Mouse (Mus musculus) lung, adult 2 months (tissue): Measurements from ENCODE around the gene S100a3. TPM values are rescaled to one million over a fixed set of nuclear protein-coding genes. Genes with fewer than 3 reads are reported as not detected.

Experiments
- DNase-seq: peaks from one replicate; pipeline ENCODE4 v3.0.0; 2022
- H3K4me1 ChIP-seq: fragments of 200-500 bp; 2 replicates; pipeline ENCODE4 v1.6.1; 2011; ENCODE audit warnings: low read length; ENCODE audit not compliant: control insufficient read depth, insufficient read depth
- H3K4me3 ChIP-seq: fragments of 200-500 bp; replicated peaks from 2 replicates; pipeline ENCODE3; 2011; ENCODE audit warnings: low read depth, mild to moderate bottlenecking, control low read depth, low read length; ENCODE audit errors: extremely low read depth
- CTCF ChIP-seq: fragments of 200-500 bp; IDR thresholded peaks from 2 replicates; pipeline ENCODE4 v1.5.1; 2011; ENCODE audit warnings: mild to moderate bottlenecking, low read length, control low read depth; ENCODE audit not compliant: insufficient read depth
- POLR2A ChIP-seq: fragments of 200-500 bp; IDR thresholded peaks from 2 replicates; pipeline ENCODE4 v1.6.1; 2011; ENCODE audit warnings: low read depth, mild to moderate bottlenecking, control low read depth, low read length, borderline replicate concordance; ENCODE audit errors: extremely low read depth
- WGBS: fragments of 180-500 bp; shearing (Covaris S2); methylation state at CpG from one replicate; pipeline ENCODE4 v1.1.7; 2018; 5-methylcytosine and 5-hydroxymethylcytosine counted together
- polyA plus RNA-seq: library from polyadenylated mRNA; depleted of rRNA; stranded (reverse); fragments of >200 nt; gene quantifications from 2 replicates; pipeline ENCODE4 v1.2.3, GENCODE M21; 2012; rRNA removed

Gene S100a3
- polyA plus RNA-seq, 1 experiment: 2.3 TPM

DNA sequence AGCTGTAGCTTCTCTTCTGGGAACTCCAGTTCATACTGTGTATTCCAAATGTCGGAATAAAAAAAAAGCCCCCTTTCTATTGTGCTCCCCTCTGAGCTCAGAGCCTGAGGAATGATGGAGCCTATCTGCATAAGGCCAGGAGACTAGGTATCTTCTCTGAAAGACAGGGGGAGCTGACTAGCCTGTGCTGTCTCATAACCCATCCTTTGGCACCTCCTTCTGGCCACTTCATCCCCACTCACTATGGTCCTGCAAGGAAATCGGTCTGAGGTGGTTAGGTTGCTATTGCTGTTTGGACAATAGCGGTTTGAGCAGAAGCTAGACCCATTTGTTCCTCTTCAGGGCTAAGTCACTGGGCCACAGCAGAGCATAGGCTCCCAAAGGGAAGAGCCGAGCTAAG, 67.4 kb downstream of the S100a3 start:
- H3K4me3 ChIP-seq: no peak overlapping the region
- no peak for DNase-seq
- 56% methylated on average over 4 of the region's 4 CpGs for WGBS
- TF ChIP-seq POLR2A: no peak
- TF ChIP-seq CTCF: peak; percentile 51
- no peaks in the 10 kb centered on the region; the same call in 1 of the 2 replicates for H3K4me1 ChIP-seq

DNA sequence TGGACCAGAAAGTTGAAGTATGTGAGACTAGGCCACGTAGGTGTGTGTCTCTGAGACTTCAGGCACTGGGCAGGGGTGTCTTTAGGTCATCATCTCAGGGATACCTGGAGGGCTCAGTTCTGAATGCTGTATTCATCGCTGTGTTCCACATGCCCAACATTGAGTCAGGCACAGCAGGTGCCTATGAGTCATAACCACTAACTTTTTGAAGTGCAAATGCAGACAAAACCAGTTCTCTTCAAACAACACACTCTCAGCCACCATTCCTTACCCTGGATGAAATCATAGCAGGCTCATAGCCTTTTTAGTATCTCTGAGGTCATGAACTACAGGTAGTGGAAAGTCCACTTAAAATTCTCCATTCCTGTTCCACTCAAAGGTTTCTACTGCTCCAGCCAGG, 68.9 kb downstream of the S100a3 start:
- 68% methylated on average over 2 of the region's 2 CpGs for WGBS
- H3K4me3 ChIP-seq: no peak overlapping the region
- TF ChIP-seq CTCF: no peak
- TF ChIP-seq POLR2A: no peak

DNA sequence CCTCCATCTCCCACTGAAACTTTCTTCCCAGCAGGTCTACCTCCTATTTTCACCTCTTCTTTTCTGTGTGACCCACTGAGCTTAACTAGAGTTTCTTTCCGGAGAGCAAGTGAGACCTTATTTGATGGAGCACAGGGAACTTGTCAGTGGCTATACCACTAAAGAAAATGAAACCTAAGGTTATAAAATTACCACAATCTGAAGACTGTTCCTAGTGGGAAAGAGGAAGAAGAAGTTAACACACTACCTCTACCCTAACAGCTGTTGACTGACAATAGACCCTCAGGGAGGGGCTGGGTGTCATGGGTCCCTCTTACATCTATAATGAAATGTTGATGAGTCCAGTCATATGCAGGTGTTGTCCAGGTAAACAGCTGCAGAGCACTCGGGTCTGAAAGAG, 71.6 kb downstream of the S100a3 start:
- H3K4me1 ChIP-seq: no peaks in the 10 kb centered on the region
- no peak overlapping the region for H3K4me3 ChIP-seq
- TF ChIP-seq POLR2A (no peak), CTCF (no peak)
- 75% methylated on average over 2 of the region's 2 CpGs for WGBS
- DNase-seq: no peak

More for the DNA sequence above, 68.9 kb downstream of the S100a3 start:
- no peaks in the 10 kb centered on the region; the same call in 1 of the 2 replicates for H3K4me1 ChIP-seq
- no peak for DNase-seq

DNA sequence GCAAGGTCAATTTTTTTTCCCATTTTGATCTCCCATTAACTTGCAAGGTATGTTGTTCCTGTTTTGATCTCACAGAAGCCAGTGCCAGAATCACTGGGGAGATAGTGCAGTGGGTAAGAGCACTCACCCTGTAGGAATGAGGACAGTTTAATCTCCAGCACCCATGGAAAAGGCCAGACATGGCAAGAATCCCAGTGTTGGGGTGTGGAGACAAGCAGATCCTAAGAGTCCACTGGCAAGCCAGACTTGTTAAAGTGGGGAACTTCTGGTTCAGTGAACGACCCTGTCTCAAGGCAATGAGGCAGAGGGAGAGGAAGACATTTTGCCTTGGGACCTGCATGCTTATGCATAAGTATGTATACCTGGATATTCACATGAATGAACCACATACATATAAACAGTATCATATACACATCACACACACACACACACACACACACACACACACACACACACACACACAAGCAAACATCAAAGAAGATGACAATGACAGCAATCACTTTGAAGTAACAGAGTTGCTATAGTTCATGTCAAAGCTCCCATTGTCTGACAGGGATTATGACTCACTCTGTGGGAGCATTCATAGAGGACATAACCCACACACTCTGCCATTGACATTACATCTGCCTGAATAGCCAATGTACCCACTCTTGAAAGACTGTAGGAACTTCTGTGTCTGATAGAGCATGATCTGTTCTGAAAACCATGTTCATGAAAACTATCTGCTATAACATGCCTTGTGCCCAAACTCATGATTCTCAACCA, 78.3 kb downstream of the S100a3 start:
- no peak for DNase-seq
- no peak overlapping the region for H3K4me3 ChIP-seq
- H3K4me1 ChIP-seq: no peaks in the 10 kb centered on the region
- TF ChIP-seq POLR2A (no peak), CTCF (no peak)
- 56% methylated on average over 1 of the region's 1 CpGs for WGBS

DNA sequence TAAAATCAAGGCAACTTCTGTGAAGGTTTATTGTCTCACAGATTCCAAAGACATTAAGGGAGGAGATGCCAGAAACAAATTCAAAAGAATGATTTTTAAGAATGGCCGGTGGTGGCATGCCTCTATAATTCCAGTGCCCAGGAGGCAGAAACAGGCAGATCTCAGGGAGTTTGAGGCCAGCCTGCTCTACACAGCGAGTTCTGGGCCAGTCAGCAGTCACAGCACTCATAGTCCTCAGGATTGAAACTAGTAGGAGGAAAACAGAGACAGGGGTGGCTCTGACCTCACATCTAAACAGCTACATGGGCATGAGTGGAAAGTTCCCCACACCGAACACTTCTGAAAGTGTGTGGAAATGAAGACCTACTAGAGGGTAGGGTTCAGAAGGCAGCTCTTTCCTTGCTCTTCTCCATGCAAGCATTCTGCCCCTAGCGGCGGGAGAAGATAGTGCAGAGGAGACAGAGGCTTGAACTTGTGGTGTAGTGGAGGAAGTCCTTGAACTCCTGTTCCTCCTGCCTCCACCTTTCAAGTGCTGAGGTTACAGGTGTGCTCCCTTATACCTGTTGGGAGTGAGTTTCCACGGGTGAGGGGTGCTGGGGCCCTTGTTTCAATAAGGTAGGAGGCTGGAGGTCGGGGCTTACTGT, 79.3 kb downstream of the S100a3 start:
- H3K4me3 ChIP-seq: no peak overlapping the region
- 56% methylated on average over 7 of the region's 7 CpGs for WGBS
- TF ChIP-seq CTCF (peak; percentile 76), POLR2A (no peak)
- no peaks in the 10 kb centered on the region for H3K4me1 ChIP-seq
- DNase-seq: no peak

DNA sequence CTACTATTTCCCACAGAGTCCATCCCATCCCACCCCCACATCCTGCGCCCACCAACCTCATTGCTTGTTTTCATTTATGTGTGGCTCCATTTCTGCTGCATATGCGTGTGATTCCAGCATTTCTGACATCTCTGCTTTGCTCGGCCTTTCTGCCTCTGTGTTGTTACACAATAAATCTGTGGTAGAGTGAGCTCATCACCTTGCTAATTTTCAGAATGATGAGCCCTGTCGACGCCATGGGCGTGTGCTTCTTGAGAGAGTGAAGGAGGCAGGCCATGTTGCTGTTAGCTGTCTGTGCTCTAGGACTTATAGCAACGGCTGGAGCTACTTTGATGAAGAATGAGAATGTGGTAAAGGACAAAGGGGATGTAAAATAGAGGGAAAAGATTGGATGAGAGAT, 80.6 kb downstream of the S100a3 start:
- H3K4me3 ChIP-seq: no peak overlapping the region
- TF ChIP-seq CTCF: no peak
- TF ChIP-seq POLR2A: no peak
- no peaks in the 10 kb centered on the region for H3K4me1 ChIP-seq
- DNase-seq: no peak
- 79% methylated on average over 7 of the region's 7 CpGs for WGBS

DNA sequence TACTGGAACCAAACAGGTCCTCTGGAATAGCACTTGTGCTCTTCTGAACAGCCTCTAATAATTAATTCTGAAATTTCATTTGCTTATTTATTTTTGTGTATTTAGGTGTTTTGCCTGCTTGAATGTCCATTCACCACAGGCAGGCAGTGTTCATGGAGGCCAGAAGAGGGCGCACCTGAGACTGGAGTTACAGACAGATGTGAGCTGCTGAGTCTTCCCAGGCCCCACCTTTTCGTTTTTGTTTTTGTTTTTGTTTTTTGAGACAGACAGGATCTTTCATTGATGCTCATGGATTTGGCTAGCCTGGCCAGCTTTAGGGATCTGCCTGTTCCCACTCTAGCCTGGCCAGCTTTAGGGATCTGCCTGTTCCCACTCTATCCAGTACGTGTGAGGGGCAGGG, 83.8 kb downstream of the S100a3 start:
- no peak overlapping the region for H3K4me3 ChIP-seq
- peak; percentile 57 for DNase-seq
- WGBS: 36% methylated on average over 3 of the region's 3 CpGs
- TF ChIP-seq POLR2A (no peak), CTCF (peak; percentile 74)
- no peaks in the 10 kb centered on the region for H3K4me1 ChIP-seq

DNA sequence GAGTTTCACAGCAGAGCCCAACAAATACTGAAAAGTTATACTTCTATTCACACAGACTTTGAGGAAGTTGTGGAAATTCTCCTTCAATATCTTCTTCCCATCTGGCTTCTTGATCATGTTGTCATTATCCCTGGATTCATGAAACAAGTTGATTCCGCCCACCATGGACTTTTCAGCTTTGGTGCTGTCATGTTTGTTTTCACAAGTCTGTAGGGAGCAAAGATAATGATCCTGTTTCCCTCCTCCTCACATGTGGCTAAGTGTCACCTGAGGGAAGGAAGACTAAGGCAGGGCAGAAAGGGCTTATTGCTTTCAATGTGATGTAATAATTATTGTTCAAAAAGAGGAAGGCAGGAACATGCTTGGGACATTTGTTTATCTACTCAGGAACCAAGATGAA, 86.9 kb downstream of the S100a3 start:
- Histone ChIP-seq H3K4me3 (no peak overlapping the region), H3K4me1 (no peaks in the 10 kb centered on the region)
- DNase-seq: no peak
- TF ChIP-seq CTCF: no peak
- TF ChIP-seq POLR2A: no peak
- WGBS: 61% methylated on average over 1 of the region's 1 CpGs

DNA sequence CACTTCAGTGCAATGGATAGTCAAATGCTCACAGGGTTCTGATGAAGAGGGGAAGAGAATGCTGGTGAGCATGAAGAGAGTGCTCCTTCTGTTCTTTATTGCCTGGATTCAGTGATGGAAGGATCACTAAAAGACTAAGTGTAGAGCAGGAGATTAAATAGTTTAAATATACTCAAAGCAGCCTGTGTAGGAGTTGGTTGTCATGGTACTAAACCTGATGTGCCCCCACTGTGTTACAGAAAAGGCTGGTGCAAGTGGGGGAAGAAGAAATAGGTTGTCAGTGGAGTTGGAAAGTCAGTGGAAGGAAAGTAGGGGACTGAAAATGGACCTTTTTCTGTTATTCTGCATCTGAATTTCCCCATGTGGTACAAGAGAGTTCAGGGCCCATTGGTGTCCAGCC, 88.6 kb downstream of the S100a3 start:
- H3K4me3 ChIP-seq: no peak overlapping the region
- TF ChIP-seq POLR2A (no peak), CTCF (no peak)
- no peak for DNase-seq
- no peaks in the 10 kb centered on the region for H3K4me1 ChIP-seq

DNA sequence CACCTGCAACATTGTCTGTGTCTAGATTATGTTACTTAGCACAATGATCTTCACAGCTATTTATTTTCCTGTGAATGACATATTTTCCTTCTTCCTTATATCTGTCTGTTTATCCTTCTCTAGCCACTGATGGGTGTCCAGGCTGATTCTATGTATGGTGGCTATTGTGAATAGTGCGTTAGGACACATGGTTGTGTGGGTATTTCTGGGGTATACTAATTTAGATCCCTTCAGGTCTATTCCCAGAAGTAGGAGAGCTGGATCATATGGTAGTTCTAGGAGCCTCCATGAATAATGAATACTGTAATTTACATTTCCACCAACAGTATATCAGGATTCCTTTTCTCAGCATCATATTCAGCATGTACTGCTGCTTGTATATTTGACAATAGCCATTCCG, 89.5 kb downstream of the S100a3 start:
- 93% methylated on average over 2 of the region's 2 CpGs for WGBS
- no peak for TF ChIP-seq POLR2A
- TF ChIP-seq CTCF: no peak
- H3K4me1 ChIP-seq: no peaks in the 10 kb centered on the region
- no peak overlapping the region for H3K4me3 ChIP-seq
- no peak for DNase-seq

Other genes with a start within 250 kb of the S100a3 start
- gene Slc27a3, start 170.6 kb upstream of the S100a3 start, polyA plus RNA-seq: 26.3 and 27.5 TPM in 2 replicates
- 24.6 and 28.4 TPM in 2 replicates for gene Ints3, start 127.0 kb upstream of the S100a3 start, polyA plus RNA-seq
- 162 and 199 TPM in 2 replicates for gene Npr1, start 94.7 kb upstream of the S100a3 start, polyA plus RNA-seq
- 13.2 and 22.3 TPM in 2 replicates for gene Ilf2, start 84.5 kb upstream of the S100a3 start, polyA plus RNA-seq
- 29.0 and 47.3 TPM in 2 replicates for gene Snapin, start 69.5 kb upstream of the S100a3 start, polyA plus RNA-seq
- 38.6 and 48.4 TPM in 2 replicates for gene Chtop, start 51.1 kb upstream of the S100a3 start, polyA plus RNA-seq
- gene S100a1, start 46.2 kb upstream of the S100a3 start, polyA plus RNA-seq: 149 and 169 TPM in 2 replicates
- 81.0 and 103 TPM in 2 replicates for gene S100a13, start 46.1 kb upstream of the S100a3 start, polyA plus RNA-seq
- gene S100a14, start 33.7 kb upstream of the S100a3 start, polyA plus RNA-seq: 1.7 and 32.5 TPM in 2 replicates
- 180 and 274 TPM in 2 replicates for gene S100a16, start 23.3 kb upstream of the S100a3 start, polyA plus RNA-seq
- not detected in 2 replicates for gene S100a2, start 29.7 kb downstream of the S100a3 start, polyA plus RNA-seq
- not detected in 2 replicates for gene Gm42674, start 41.3 kb downstream of the S100a3 start, polyA plus RNA-seq
- 28.9 and 51.0 TPM in 2 replicates for gene S100a4, start 43.2 kb downstream of the S100a3 start, polyA plus RNA-seq
- gene S100a5, start 47.9 kb downstream of the S100a3 start, polyA plus RNA-seq: not detected in 2 replicates
- gene S100a6, start 52.3 kb downstream of the S100a3 start, polyA plus RNA-seq: 439 and 454 TPM in 2 replicates
- 0.51 and 5.6 TPM in 2 replicates for gene S100a7a, start 93.4 kb downstream of the S100a3 start, polyA plus RNA-seq
- gene S100a8, start 108.4 kb downstream of the S100a3 start, polyA plus RNA-seq: 5.6 and 15.3 TPM in 2 replicates
- 7.6 and 29.9 TPM in 2 replicates for gene S100a9, start 135.1 kb downstream of the S100a3 start, polyA plus RNA-seq
- 3.0 TPM in 1 of 2 replicates, not detected in the other for gene Pglyrp4, start 166.3 kb downstream of the S100a3 start, polyA plus RNA-seq
- gene Gm5849, start 217.3 kb downstream of the S100a3 start, polyA plus RNA-seq: not detected in 2 replicates